Mouse (Mus musculus) embryonic facial prominence, embryonic 10.5 days (tissue): ENCODE measurements at regions not wholly inside any gene's neighbourhood (a gene's known extent, or its start where the extent isn't known, plus 50 kb on each side); places are given as distances from the start of the nearest gene placed in this dataset.

ENCODE experiments used
- DNase-seq: peaks from one replicate; pipeline ENCODE4 v3.0.0-alpha.2; 2017; ENCODE audit warnings: low spot score
- H3K27ac ChIP-seq: fragments of 300-500 bp; sonication (generic); replicated peaks from 2 replicates; pipeline ENCODE4 v1.5.1; 2016; ENCODE audit warnings: mild to moderate bottlenecking
- H3K27me3 ChIP-seq: fragments of 300-500 bp; sonication (generic); replicated peaks from 2 replicates; pipeline ENCODE4 v1.6.1; 2016; ENCODE audit warnings: low read depth, mild to moderate bottlenecking; ENCODE audit not compliant: poor library complexity, severe bottlenecking
- H3K36me3 ChIP-seq: fragments of 300-500 bp; sonication (generic); replicated peaks from 2 replicates; pipeline ENCODE4 v1.6.1; 2016; ENCODE audit warnings: mild to moderate bottlenecking, moderate library complexity
- H3K4me1 ChIP-seq: fragments of 300-500 bp; sonication (generic); 2 replicates; pipeline ENCODE4 v1.6.1; 2016
- H3K4me3 ChIP-seq: fragments of 300-500 bp; sonication (generic); 2 replicates; pipeline ENCODE4 v1.5.1; 2016; ENCODE audit warnings: mild to moderate bottlenecking, moderate library complexity
- H3K9me3 ChIP-seq: fragments of 300-500 bp; sonication (generic); 2 replicates; pipeline ENCODE4 v1.6.1; 2016; ENCODE audit warnings: mild to moderate bottlenecking
- WGBS: fragments of 180-500 bp; shearing (Covaris S2); methylation state at CpG from one replicate; pipeline ENCODE4 v1.1.7; 2016; 5-methylcytosine and 5-hydroxymethylcytosine counted together

DNA sequence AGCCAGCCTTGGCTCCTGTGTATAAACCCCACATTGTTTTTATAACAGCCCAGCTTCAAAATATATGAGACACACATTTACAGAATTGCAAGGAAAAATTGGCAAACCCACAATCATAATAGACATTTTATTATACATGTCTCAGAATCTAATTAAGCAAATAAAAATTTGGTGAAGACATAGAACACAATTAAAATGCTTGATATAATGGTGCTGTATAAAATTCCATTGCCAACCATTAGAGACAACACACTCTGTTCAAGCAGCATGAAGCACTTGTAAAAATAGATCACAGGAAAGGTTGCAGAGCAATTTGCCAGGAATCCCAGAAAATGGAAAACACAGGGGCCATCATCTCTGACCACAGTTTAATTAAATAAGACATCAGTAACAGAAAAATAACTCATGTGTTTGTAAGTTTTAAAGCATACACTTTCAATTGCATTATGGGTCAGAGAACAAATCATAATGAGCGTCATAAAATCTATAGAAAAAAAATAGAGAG, 229.2 kb downstream of the Pdcd6ip start:
- H3K36me3 ChIP-seq = no peaks in the 10 kb centered on the region
- no peaks in the 10 kb centered on the region for H3K4me1 ChIP-seq
- 94% methylated on average over 1 of the region's 1 CpGs for WGBS
- H3K4me3 ChIP-seq = no peak overlapping the region
- H3K27me3 ChIP-seq = no peaks in the 10 kb centered on the region
- no peak for DNase-seq
- H3K27ac ChIP-seq = no peak overlapping the region
- peaks cover 7% of the 10 kb centered on the region; the same call in 1 of the 2 replicates for H3K9me3 ChIP-seq

DNA sequence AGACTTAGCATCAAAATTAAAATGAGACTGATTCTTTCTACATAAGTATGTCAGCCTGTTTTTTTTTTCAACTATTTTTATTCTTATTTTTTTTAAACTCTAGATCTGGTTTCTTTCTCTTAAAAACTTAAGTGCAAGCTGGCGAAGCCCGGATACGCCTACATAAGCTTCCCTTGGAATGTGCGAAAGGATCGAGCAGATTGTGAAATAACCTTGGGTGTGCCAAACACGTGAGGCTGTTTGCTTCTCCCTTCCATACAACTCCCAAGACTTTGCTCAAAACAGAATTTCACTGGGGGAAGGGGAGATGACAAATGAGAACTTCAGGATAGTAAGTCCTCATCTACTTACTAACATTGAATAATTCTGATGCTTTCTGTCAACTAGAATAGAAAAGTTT, 236.3 kb downstream of the Pdcd6ip start:
- no peak overlapping the region for H3K4me3 ChIP-seq

GRCm38 (mm10) chr9:113462888-113463287, 245.2 kb downstream of the Pdcd6ip start:
- Histone ChIP-seq H3K36me3 (no peaks in the 10 kb centered on the region), H3K27me3 (no peaks in the 10 kb centered on the region), H3K9me3 (no peaks in the 10 kb centered on the region), H3K4me1 (peaks cover 8% of the 10 kb centered on the region), H3K27ac (peak overlapping the region; percentile 10; the same call in 1 of the 2 replicates), H3K4me3 (no peak overlapping the region)
- DNase-seq = no peak
- 38% methylated on average over 2 of the region's 2 CpGs for WGBS

More for the DNA sequence above, 236.3 kb downstream of the Pdcd6ip start:
- H3K4me1 ChIP-seq = no peaks in the 10 kb centered on the region
- no peaks in the 10 kb centered on the region for H3K36me3 ChIP-seq
- 94% methylated on average over 6 of the region's 6 CpGs for WGBS
- DNase-seq = no peak
- H3K27ac ChIP-seq = no peak overlapping the region
- H3K9me3 ChIP-seq = no peaks in the 10 kb centered on the region
- H3K27me3 ChIP-seq = no peaks in the 10 kb centered on the region

DNA sequence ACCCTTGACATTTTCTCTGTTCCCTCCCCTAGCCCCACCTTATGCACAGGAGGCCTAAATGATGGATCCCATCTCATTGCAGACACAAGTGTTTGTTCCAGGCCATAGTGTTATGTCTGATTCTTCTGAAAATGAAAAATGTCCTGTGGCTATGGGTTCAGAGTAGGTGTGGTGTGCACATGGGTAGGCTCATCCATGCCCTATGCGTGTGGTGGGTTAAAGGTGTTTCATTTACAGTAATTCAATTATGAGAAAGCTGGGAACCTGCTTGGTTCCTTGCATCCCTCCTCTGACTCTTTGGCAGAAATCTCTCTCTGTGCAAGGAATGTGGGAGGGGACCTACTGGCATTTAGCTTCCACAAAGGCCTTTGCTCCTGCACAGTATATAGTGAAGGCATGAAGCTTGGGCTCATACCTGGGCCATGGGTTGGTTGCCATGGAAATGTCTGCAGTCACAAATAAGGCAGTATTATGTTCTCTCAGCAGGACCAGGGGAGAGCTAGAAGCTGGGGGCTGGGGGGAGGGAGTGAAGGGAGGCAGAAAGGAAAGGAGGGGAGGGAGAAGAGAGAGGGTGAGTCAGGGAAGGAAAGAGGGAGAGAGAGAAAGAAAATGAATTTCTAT, 245.7 kb downstream of the Pdcd6ip start:
- Histone ChIP-seq H3K27ac (no peak overlapping the region), H3K9me3 (no peaks in the 10 kb centered on the region), H3K4me3 (no peak overlapping the region), H3K4me1 (peaks cover 8% of the 10 kb centered on the region), H3K27me3 (no peaks in the 10 kb centered on the region), H3K36me3 (no peaks in the 10 kb centered on the region)
- no peak for DNase-seq
- WGBS = 73% methylated on average over 1 of the region's 1 CpGs

DNA sequence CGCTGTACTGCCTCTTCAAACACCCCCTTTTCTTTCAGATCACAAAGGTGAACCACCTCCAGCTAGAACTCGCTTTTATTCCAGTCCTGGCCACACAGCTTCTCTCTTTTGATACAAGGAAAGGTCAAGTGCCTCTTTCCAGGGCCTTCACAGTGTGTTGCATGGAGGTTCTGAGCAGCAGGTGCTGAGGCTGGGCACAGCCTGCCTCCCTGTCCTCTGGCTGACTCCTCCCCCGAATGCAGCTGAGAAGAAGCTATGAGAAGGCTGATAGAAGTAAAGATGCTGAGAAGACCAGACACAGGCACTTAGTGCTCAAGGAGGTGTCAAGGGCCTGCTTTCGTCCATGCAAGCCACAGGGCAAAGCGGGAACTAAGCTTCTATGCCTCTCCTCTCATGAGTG, 248.2 kb downstream of the Pdcd6ip start:
- no peak overlapping the region for H3K27ac ChIP-seq
- DNase-seq = no peak
- H3K9me3 ChIP-seq = no peaks in the 10 kb centered on the region
- H3K27me3 ChIP-seq = no peaks in the 10 kb centered on the region
- no peak overlapping the region for H3K4me3 ChIP-seq
- peaks cover 8% of the 10 kb centered on the region for H3K4me1 ChIP-seq
- 77% methylated on average over 5 of the region's 5 CpGs for WGBS
- H3K36me3 ChIP-seq = no peaks in the 10 kb centered on the region

DNA sequence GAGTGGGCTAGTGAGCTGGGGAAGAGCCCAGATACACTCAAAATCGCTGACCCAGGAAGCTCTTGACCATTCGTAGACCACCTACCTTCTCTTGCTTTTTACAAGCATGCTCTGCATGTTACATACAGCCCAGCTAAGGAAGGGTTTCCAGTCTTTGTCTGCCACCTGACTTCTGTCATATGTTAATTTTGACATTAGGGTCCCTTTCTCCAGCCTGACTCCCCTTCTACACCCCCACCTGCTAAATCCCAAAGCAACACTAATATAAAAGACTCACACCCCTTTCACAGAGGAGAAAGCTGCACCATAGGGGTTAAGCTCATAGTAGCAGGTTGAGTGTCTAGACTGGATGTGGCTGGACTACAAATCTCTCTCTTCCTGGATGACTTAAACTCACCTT, 248.8 kb downstream of the Pdcd6ip start:
- Histone ChIP-seq H3K9me3 (no peaks in the 10 kb centered on the region), H3K27me3 (no peaks in the 10 kb centered on the region), H3K4me1 (peaks cover 8% of the 10 kb centered on the region), H3K27ac (no peak overlapping the region), H3K36me3 (no peaks in the 10 kb centered on the region), H3K4me3 (no peak overlapping the region)
- no peak for DNase-seq
- 36% methylated on average over 2 of the region's 2 CpGs for WGBS

DNA sequence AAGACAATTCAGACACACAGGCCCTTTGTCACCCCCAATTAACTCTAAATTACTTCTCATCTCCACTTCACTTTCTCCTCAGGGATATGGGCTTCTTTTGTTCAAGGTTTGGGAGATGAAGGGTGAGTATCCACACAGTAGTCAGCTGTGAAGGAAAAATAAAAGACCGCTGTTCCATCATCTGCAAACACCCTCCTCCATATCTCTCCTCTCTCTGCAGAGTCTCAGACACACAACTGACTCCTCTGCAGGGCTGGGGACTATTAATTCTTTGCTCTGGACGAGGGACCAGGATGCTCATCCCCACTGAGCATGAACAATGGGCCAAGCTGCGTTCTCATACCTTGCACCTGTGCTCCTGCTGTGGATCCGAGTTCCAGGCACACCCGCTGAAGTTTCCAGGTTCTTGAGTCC, 249.3 kb downstream of the Pdcd6ip start:
- no peak for DNase-seq
- Histone ChIP-seq H3K27ac (no peak overlapping the region), H3K27me3 (no peaks in the 10 kb centered on the region), H3K36me3 (no peaks in the 10 kb centered on the region), H3K4me3 (no peak overlapping the region), H3K9me3 (no peaks in the 10 kb centered on the region), H3K4me1 (peaks cover 8% of the 10 kb centered on the region)
- 17% methylated on average over 5 of the region's 5 CpGs for WGBS

DNA sequence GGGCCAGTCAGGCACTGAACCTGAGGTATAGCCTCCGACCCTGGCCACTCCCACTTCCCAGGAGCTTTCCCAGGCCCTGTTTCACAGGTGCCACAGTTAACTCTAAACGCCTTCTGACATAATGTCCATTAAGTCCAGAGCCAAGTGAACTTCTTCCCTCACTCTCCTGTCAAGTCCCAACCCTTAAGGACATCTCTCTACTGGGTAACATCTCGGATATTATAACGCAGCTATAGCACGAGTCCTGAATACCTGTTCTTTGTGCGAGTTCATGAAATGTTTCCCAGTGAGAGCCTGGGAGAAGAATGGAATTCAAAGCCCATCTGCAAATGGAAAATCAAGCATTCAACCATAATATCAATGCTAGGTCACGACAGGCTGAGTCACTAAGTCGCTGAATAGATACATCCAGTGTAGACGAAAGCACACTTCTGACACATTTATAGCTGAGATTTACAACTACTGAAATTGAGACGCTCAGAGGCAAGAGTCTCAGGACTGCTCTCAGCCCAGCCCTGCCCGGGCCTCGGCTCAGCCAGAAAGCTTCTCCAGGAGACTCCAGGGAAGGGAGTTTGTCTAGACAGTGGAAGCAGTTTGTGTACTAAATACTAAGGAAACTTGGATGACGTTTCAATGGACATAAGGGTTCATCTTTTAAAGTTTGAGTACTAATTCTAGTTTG, 250.7 kb downstream of the Pdcd6ip start:
- H3K27me3 ChIP-seq = no peaks in the 10 kb centered on the region
- WGBS = 88% methylated on average over 13 of the region's 13 CpGs
- DNase-seq = no peak
- no peaks in the 10 kb centered on the region for H3K9me3 ChIP-seq
- H3K27ac ChIP-seq = no peak overlapping the region
- H3K36me3 ChIP-seq = no peaks in the 10 kb centered on the region
- peaks cover 1% of the 10 kb centered on the region for H3K4me1 ChIP-seq
- no peak overlapping the region for H3K4me3 ChIP-seq

DNA sequence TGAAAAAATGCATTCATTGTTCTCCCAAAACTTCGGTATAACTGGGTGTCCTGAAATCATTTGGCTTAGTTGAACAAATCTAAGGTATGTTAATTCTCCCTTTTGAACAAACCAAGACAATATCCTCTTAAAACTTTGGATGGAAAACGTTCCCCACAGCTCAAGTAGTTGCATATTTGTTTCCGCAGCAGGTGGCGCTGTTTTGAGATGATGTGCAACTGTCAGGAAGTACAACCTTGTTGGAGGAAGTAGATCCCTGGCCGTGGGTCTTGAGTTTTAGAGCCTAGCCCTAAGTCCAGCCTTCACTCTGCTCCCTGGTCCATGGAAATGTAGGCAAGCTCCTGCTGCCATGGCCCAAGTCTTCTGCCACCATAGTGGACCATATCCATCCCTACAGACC, 252.5 kb downstream of the Pdcd6ip start:
- Histone ChIP-seq H3K9me3 (no peaks in the 10 kb centered on the region), H3K36me3 (no peaks in the 10 kb centered on the region), H3K27ac (no peak overlapping the region), H3K4me3 (no peak overlapping the region), H3K4me1 (no peaks in the 10 kb centered on the region), H3K27me3 (no peaks in the 10 kb centered on the region)
- 88% methylated on average over 5 of the region's 5 CpGs for WGBS
- DNase-seq = no peak

GRCm38 (mm10) chr9:113453231-113453630, 254.8 kb downstream of the Pdcd6ip start:
- Histone ChIP-seq H3K4me3 (no peak overlapping the region), H3K36me3 (no peaks in the 10 kb centered on the region), H3K4me1 (no peaks in the 10 kb centered on the region), H3K27ac (no peak overlapping the region), H3K27me3 (no peaks in the 10 kb centered on the region), H3K9me3 (no peaks in the 10 kb centered on the region)
- WGBS = 83% methylated on average over 3 of the region's 3 CpGs
- no peak for DNase-seq

GRCm38 (mm10) chr9:113441770-113442411, 266.2 kb downstream of the Pdcd6ip start:
- Histone ChIP-seq H3K4me1 (no peaks in the 10 kb centered on the region), H3K4me3 (peak overlapping the region; percentile 50), H3K27ac (no peak overlapping the region), H3K27me3 (no peaks in the 10 kb centered on the region), H3K9me3 (no peaks in the 10 kb centered on the region), H3K36me3 (no peaks in the 10 kb centered on the region)
- WGBS = 9% methylated on average over 21 of the region's 21 CpGs
- DNase-seq = peak; percentile 87

DNA sequence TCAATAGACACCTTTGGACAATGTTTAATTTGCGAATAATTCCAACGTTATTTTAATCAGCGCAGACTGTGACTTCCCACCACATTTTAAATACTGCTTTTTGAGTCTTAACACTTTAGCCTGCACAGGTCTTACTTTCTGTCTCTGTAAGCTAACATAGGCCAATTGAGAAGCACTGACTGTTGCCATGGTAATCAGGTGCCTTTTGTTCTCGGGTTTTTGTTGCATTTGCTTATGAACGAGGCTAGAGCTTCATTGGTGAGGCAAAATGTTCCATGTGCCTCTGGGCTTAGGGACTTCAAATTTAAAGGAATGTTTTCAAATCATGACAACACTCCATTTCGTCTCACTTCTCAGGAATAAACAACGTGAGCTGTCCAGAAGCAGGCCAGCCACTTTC, 269.7 kb downstream of the Pdcd6ip start:
- Histone ChIP-seq H3K27me3 (no peaks in the 10 kb centered on the region), H3K4me3 (no peak overlapping the region), H3K4me1 (no peaks in the 10 kb centered on the region), H3K36me3 (no peaks in the 10 kb centered on the region), H3K9me3 (no peaks in the 10 kb centered on the region), H3K27ac (no peak overlapping the region)
- no peak for DNase-seq
- 75% methylated on average over 7 of the region's 7 CpGs for WGBS

- Histone ChIP-seq H3K4me1 (no peaks in the 10 kb centered on the region), H3K36me3 (no peaks in the 10 kb centered on the region), H3K4me3 (no peak overlapping the region), H3K27me3 (no peaks in the 10 kb centered on the region), H3K9me3 (no peaks in the 10 kb centered on the region), H3K27ac (no peak overlapping the region)
- peak; percentile 14 for DNase-seq
Observed at GRCm38 (mm10) chr9:113435921-113436320, 272.1 kb downstream of the Pdcd6ip start.
